Mouse (Mus musculus) testis, adult 10 weeks (tissue): Measurements from ENCODE around the gene Zfp583. TPM values are rescaled to one million over a fixed set of nuclear protein-coding genes. Genes with fewer than 3 reads are reported as not detected.

Source experiments
- polyA plus RNA-seq: library from polyadenylated mRNA; stranded (reverse); fragments of 350-450 nt; fragmentation: Illumina TruSeq; extraction: RNeasy Lipid Tissue Mini Kit (QIAGEN cat#74804); gene quantifications from one replicate; pipeline ENCODE4 v1.2.3, GENCODE M21; 2014; ENCODE audit warnings: low read depth, low replicate concordance

Zfp583 gene
- 7.7 TPM for polyA plus RNA-seq

GRCm38 (mm10) chr7:6331233-6331956, at the start of gene Zfp583:
Zfp583 (minus strand) TSS chr7:6331285.

DNA sequence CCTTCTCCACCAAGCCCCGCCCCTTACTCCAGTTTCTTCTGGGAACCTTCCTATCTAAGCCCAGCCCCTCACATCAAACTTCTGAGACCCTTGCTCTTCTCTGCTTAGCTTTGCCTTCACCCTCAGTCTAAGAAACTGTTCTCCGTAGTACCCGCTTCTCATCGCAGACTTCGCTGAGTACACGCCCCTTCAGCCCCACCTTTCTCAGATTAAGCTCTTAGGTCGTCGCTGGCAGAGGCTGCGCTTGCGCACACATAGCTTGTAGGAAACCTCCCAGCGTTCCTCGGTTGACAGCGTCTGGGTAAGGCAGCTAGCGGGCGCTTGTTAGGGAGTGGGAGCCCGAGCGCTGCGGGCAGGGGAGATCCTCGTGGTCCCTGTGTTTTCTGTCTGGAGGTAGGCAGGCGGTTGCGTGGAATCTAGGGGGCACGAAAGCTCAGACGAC, 32.0 kb upstream of the Zfp583 start, which contains the start of gene Zfp78:
TSS of gene Zfp78 (plus strand) at position 234 of the 442 bp plus-strand sequence.

GRCm38 (mm10) chr7:6343501-6344071, 12.5 kb upstream of the Zfp583 start, which contains the start of gene Gm3854:
Gm3854 (plus strand) TSS chr7:6343759.

GRCm38 (mm10) chr7:6285842-6286705, 45.0 kb downstream of the Zfp583 start, which contains the start of gene Zfp667:
Zfp667 (plus strand) TSS chr7:6286579.

Other genes with a start within 250 kb of the Zfp583 start
- 6.3 TPM for gene Zfp787, start 175.3 kb downstream of the Zfp583 start, polyA plus RNA-seq
- gene Zfp444, start 159.1 kb downstream of the Zfp583 start, polyA plus RNA-seq = 4.7 TPM
- 0.39 TPM for gene Galp, start 134.2 kb downstream of the Zfp583 start, polyA plus RNA-seq
- 0.80 TPM for gene Zscan5b, start 109.0 kb downstream of the Zfp583 start, polyA plus RNA-seq
- not detected for gene Epp13, start 78.6 kb downstream of the Zfp583 start, polyA plus RNA-seq
- 19.8 TPM for gene Zfp667, start 44.7 kb downstream of the Zfp583 start, polyA plus RNA-seq
- 3.0 TPM for gene Gm3854, start 12.5 kb upstream of the Zfp583 start, polyA plus RNA-seq
- 18.0 TPM for gene Zfp78, start 32.0 kb upstream of the Zfp583 start, polyA plus RNA-seq
- 9.9 TPM for gene Zfp28, start 52.0 kb upstream of the Zfp583 start, polyA plus RNA-seq
- 2.9 TPM for gene Smim17, start 67.4 kb upstream of the Zfp583 start, polyA plus RNA-seq
- 3.3 TPM for gene Gm20715, start 79.0 kb upstream of the Zfp583 start, polyA plus RNA-seq
- gene Olfr1344, start 107.4 kb upstream of the Zfp583 start, polyA plus RNA-seq = not detected
- 0.17 TPM for gene Olfr1336, start 124.9 kb upstream of the Zfp583 start, polyA plus RNA-seq
- gene Olfr1346, start 135.8 kb upstream of the Zfp583 start, polyA plus RNA-seq = 0.07 TPM
- not detected for gene Olfr5, start 155.7 kb upstream of the Zfp583 start, polyA plus RNA-seq
- gene Olfr1347, start 168.5 kb upstream of the Zfp583 start, polyA plus RNA-seq = not detected
- gene Olfr1348, start 177.5 kb upstream of the Zfp583 start, polyA plus RNA-seq = not detected
- 0.29 TPM for gene Olfr1349, start 191.7 kb upstream of the Zfp583 start, polyA plus RNA-seq
- gene Olfr1350, start 233.6 kb upstream of the Zfp583 start, polyA plus RNA-seq = not detected